Mouse (Mus musculus) cerebellum, adult 2 months (tissue): ENCODE results near the gene Phc2.

Experiments used
- CTCF ChIP-seq: fragments of 200-500 bp; IDR thresholded peaks from 2 replicates; pipeline ENCODE4 v1.5.1; 2011; ENCODE audit warnings: low read depth, mild to moderate bottlenecking, control low read depth, low read length, moderate library complexity, borderline replicate concordance; ENCODE audit not compliant: insufficient read depth
- POLR2A ChIP-seq: fragments of 200-500 bp; IDR thresholded peaks from 2 replicates; pipeline ENCODE4 v1.6.1; 2011; ENCODE audit warnings: low read length, control low read depth, borderline replicate concordance; ENCODE audit not compliant: insufficient read depth

- TF ChIP-seq POLR2A (no peak), CTCF (no peak)
These were observed 135.1 kb downstream of the Phc2 start for GRCm38 (mm10) chr4:128789646-128790045.
